Mouse (Mus musculus) CH12.LX (cell line): ENCODE measurements at regions not wholly inside any gene's neighbourhood (a gene's known extent, or its start where the extent isn't known, plus 50 kb on each side); places are given as distances from the start of the nearest gene placed in this dataset.

ENCODE experiments used
- DNase-seq: peaks from one replicate; pipeline ENCODE4 v3.0.0-alpha.2; 2013; ENCODE audit errors: extremely low read depth
- H3K27ac ChIP-seq: 2 replicates; pipeline ENCODE4 v1.5.1; 2012; ENCODE audit warnings: low read depth, mild to moderate bottlenecking, control low read depth, moderate library complexity; ENCODE audit not compliant: insufficient read depth
- H3K27me3 ChIP-seq: replicated peaks from 2 replicates; pipeline ENCODE3; 2012; ENCODE audit warnings: inconsistent platforms
- H3K36me3 ChIP-seq, 2 experiments: replicated peaks in 1 of 2; 2 replicates each; pipeline versions ENCODE3 to v1.6.1; 2012; ENCODE audit warnings: inconsistent platforms in 1 of 2, low read length in 1 of 2, mild to moderate bottlenecking in 1 of 2, mixed read lengths in 1 of 2, moderate library complexity in 1 of 2; ENCODE audit not compliant: control insufficient read depth in 1 of 2, insufficient read depth in 1 of 2
- H3K4me1 ChIP-seq, 2 experiments: 2 replicates each; pipeline ENCODE4 v1.6.1; 2012; ENCODE audit warnings: inconsistent platforms in 1 of 2, moderate library complexity in 1 of 2; ENCODE audit not compliant: insufficient read depth in 2 of 2, control insufficient read depth in 1 of 2
- H3K4me2 ChIP-seq: 2 replicates; pipeline ENCODE4 v1.6.1; 2012; ENCODE audit warnings: low read depth, mild to moderate bottlenecking, control low read depth; ENCODE audit not compliant: poor library complexity, insufficient read depth, severe bottlenecking
- H3K4me3 ChIP-seq, 3 experiments: fragments of 150-350 bp in 1 of 3; sonication (generic) in 1 of 3; replicated peaks in 1 of 3; 2 replicates each; pipeline versions ENCODE3 to v1.5.1; 2011 to 2012; ENCODE audit warnings: low read depth in 2 of 3, low read length in 2 of 3, mild to moderate bottlenecking in 2 of 3, moderate library complexity in 2 of 3, control low read depth in 1 of 3, improper control_type of control experiment in 1 of 3, inconsistent platforms in 1 of 3, mixed read lengths in 1 of 3; ENCODE audit not compliant: poor library complexity in 1 of 3
- H3K79me2 ChIP-seq: replicated peaks from 2 replicates; pipeline ENCODE4 v1.6.1; 2012; ENCODE audit warnings: mild to moderate bottlenecking, moderate library complexity; ENCODE audit not compliant: control insufficient read depth, poor library complexity, insufficient read depth, severe bottlenecking; ENCODE audit errors: extremely low read depth
- H3K9ac ChIP-seq: 2 replicates; pipeline ENCODE4 v1.6.1; 2012; ENCODE audit warnings: low read depth, mild to moderate bottlenecking, control low read depth, moderate library complexity; ENCODE audit not compliant: insufficient read depth
- H3K9me3 ChIP-seq: replicated peaks from 2 replicates; pipeline ENCODE3; 2012; ENCODE audit warnings: low read length, inconsistent platforms, mixed read lengths
- BHLHE40 ChIP-seq: IDR thresholded peaks from 2 replicates; pipeline ENCODE4 v1.6.1; 2011; ENCODE audit warnings: mild to moderate bottlenecking, low read depth, low read length, improper control_type of control experiment
- CTCF ChIP-seq, 2 experiments: IDR thresholded peaks in 1 of 2; conservative IDR thresholded peaks in 1 of 2; 2 replicates each; pipeline ENCODE4 v1.5.1; 2011 to 2012; ENCODE audit warnings: low read depth in 2 of 2, low read length in 2 of 2, improper control_type of control experiment in 1 of 2, inconsistent platforms in 1 of 2, mild to moderate bottlenecking in 1 of 2, moderate library complexity in 1 of 2
- E2F4 ChIP-seq: IDR thresholded peaks from 2 replicates; pipeline ENCODE4 v1.6.1; 2011; ENCODE audit warnings: low read depth, low read length, improper control_type of control experiment; ENCODE audit not compliant: insufficient replicate concordance
- HCFC1 ChIP-seq: IDR thresholded peaks from 2 replicates; pipeline ENCODE4 v1.6.1; 2012; ENCODE audit warnings: low read depth, mild to moderate bottlenecking, inconsistent platforms, low read length, improper control_type of control experiment
- IRF4 ChIP-seq: IDR thresholded peaks from 2 replicates; pipeline ENCODE4 v1.6.1; 2014; ENCODE audit warnings: low read depth, mild to moderate bottlenecking, inconsistent platforms, low read length, improper control_type of control experiment
- JUN ChIP-seq: IDR thresholded peaks from 2 replicates; pipeline ENCODE4 v1.6.1; 2011; ENCODE audit warnings: low read depth, mild to moderate bottlenecking, low read length, improper control_type of control experiment, moderate library complexity; ENCODE audit not compliant: insufficient read depth
- KAT2A ChIP-seq: IDR thresholded peaks from 2 replicates; pipeline ENCODE4 v1.6.1; 2012; ENCODE audit warnings: low read length, improper control_type of control experiment, inconsistent platforms; ENCODE audit not compliant: insufficient replicate concordance
- MAX ChIP-seq: IDR thresholded peaks from 2 replicates; pipeline ENCODE4 v1.6.1; 2011; ENCODE audit warnings: low read length, improper control_type of control experiment
- MYC ChIP-seq: IDR thresholded peaks from 2 replicates; pipeline ENCODE4 v1.6.1; 2011; ENCODE audit warnings: low read depth, mild to moderate bottlenecking, improper control_type of control experiment, low read length
- NELFE ChIP-seq: IDR thresholded peaks from 2 replicates; pipeline ENCODE4 v1.6.1; 2011; ENCODE audit warnings: low read depth, low read length, improper control_type of control experiment
- NRF1 ChIP-seq: IDR thresholded peaks from 2 replicates; pipeline ENCODE4 v1.6.1; 2014; ENCODE audit warnings: low read depth, mild to moderate bottlenecking, inconsistent platforms, low read length, improper control_type of control experiment, moderate library complexity
- POLR2A ChIP-seq: IDR thresholded peaks from 2 replicates; pipeline ENCODE4 v1.6.1; 2011; ENCODE audit warnings: low read depth, mild to moderate bottlenecking, improper control_type of control experiment, low read length
- POLR2AphosphoS2 ChIP-seq: IDR thresholded peaks from 2 replicates; pipeline ENCODE4 v1.6.1; 2011; ENCODE audit warnings: low read depth, low read length, improper control_type of control experiment
- RAD21 ChIP-seq: IDR thresholded peaks from 2 replicates; pipeline ENCODE4 v1.6.1; 2011; ENCODE audit warnings: low read depth, mild to moderate bottlenecking, low read length, improper control_type of control experiment, moderate library complexity
- RCOR1 ChIP-seq: conservative IDR thresholded peaks from 2 replicates; pipeline ENCODE4 v1.6.1; 2012; ENCODE audit warnings: low read depth, mild to moderate bottlenecking, inconsistent platforms, low read length, improper control_type of control experiment
- SIN3A ChIP-seq: IDR thresholded peaks from 2 replicates; pipeline ENCODE4 v1.6.1; 2012; ENCODE audit warnings: low read length, improper control_type of control experiment, inconsistent platforms
- SMC3 ChIP-seq: IDR thresholded peaks from 2 replicates; pipeline ENCODE4 v1.6.1; 2011; ENCODE audit warnings: low read depth, low read length, improper control_type of control experiment
- TBP ChIP-seq: conservative IDR thresholded peaks from 2 replicates; pipeline ENCODE4 v1.6.1; 2011; ENCODE audit warnings: low read depth, low read length, improper control_type of control experiment
- UBTF ChIP-seq: IDR thresholded peaks from 2 replicates; pipeline ENCODE4 v1.6.1; 2012; ENCODE audit warnings: low read depth, mild to moderate bottlenecking, inconsistent platforms, low read length, improper control_type of control experiment, moderate library complexity
- USF1 ChIP-seq: IDR thresholded peaks from 2 replicates; pipeline ENCODE4 v1.6.1; 2014; ENCODE audit warnings: low read depth, mild to moderate bottlenecking, inconsistent platforms, low read length, improper control_type of control experiment
- ZKSCAN1 ChIP-seq: IDR thresholded peaks from 2 replicates; pipeline ENCODE4 v1.6.1; 2012; ENCODE audit warnings: low read depth, inconsistent platforms, low read length, improper control_type of control experiment, borderline replicate concordance
- ZNF384 ChIP-seq: IDR thresholded peaks from 2 replicates; pipeline ENCODE4 v1.6.1; 2012; ENCODE audit warnings: low read depth, low read length, improper control_type of control experiment, inconsistent platforms
- dilution Hi-C: fragments of 300-500 bp; cut with MboI; formaldehyde crosslinking; loops from 2 replicates; pipeline ENCODE4 v1.14.3; 2020; ENCODE audit warnings: low sequenced_read_pairs; ENCODE audit not compliant: extremely low pct_unique_long_range_greater_than_20kb, extremely low pct_ligation_motif_present
- in situ Hi-C: fragments of 300-500 bp; cut with MboI; formaldehyde crosslinking; loops from 3 replicates; pipeline ENCODE4 v1.14.3; 2019; ENCODE audit warnings: low sequenced_read_pairs, low pct_ligation_motif_present, low pct_unique_long_range_greater_than_20kb, mixed read lengths

DNA sequence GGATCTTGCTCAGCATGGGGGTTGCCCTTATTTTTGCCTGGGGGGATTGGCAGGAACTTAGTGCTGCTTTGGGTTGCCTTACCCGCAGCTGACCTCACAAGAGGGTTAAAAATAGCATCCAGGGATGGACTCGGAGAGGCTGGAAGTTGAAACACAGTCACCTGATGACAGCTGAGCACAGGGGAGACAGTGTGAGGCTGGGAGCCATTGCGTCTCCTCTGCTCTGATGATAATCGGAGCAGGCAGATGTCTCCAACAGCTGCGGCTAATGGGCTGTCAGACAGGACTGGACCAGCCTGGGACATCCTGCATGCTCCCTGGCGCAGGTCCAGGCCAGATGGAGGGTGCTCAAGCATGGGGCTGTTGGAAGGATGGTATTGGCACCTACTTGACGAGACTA, 165.1 kb downstream of the 9530068E07Rik start:
- dilution Hi-C loops, result no loop called here
- H3K36me3 ChIP-seq, result no peaks in the 10 kb centered on the region
- TF ChIP-seq ZNF384, result no peak
- no peak for TF ChIP-seq NELFE
- TF ChIP-seq POLR2AphosphoS2, result no peak
- no peak for TF ChIP-seq USF1
- no peak for TF ChIP-seq MYC
- TF ChIP-seq SIN3A, result no peak
- no peak for TF ChIP-seq ZKSCAN1
- no peak for TF ChIP-seq NRF1
- TF ChIP-seq IRF4, result no peak
- no peak for TF ChIP-seq HCFC1
- no peak for TF ChIP-seq BHLHE40
- no peak for TF ChIP-seq POLR2A
- no peak for TF ChIP-seq MAX
- TF ChIP-seq JUN, result no peak
- no peaks in the 10 kb centered on the region for H3K79me2 ChIP-seq
- no peak for DNase-seq
- H3K27ac ChIP-seq, result no peak overlapping the region
- no peak overlapping the region for H3K9ac ChIP-seq
- in situ Hi-C loops, result no loop called here
- no peak overlapping the region for H3K4me3 ChIP-seq
- H3K9me3 ChIP-seq, result no peaks in the 10 kb centered on the region
- no peaks in the 10 kb centered on the region for H3K4me1 ChIP-seq
- H3K27me3 ChIP-seq, result peaks cover 80% of the 10 kb centered on the region
- H3K4me2 ChIP-seq, result no peak overlapping the region

DNA sequence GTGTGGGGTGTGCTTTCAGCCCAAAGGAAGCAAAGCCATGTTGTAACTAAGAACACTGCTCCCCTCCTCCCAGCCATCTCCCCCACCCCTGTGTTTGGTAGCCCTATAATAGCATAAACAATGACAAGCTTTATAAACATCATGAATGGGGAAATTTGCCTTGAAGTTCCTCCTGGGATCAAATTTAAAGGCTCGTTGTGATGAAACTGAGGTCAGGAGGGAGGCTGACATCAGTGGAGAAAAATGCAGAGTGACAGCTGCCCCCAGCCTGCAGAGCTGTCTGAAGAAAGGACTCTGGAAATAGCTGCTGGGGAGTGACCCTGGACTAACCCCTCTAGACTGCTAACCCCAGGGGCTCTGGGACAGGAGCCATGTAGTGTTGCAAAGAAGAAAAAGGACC, 169.2 kb downstream of the 9530068E07Rik start:
- no peak for DNase-seq
- Histone ChIP-seq H3K4me1 (peaks cover 0 to 3% of the 10 kb centered on the region in 2 experiments; a peak in 1 of 4 replicates), H3K79me2 (no peaks in the 10 kb centered on the region), H3K9me3 (no peaks in the 10 kb centered on the region), H3K4me2 (no peak overlapping the region), H3K4me3 (no peak overlapping the region), H3K36me3 (no peaks in the 10 kb centered on the region), H3K9ac (no peak overlapping the region), H3K27ac (no peak overlapping the region), H3K27me3 (peaks cover 74% of the 10 kb centered on the region)
- dilution Hi-C loops, result no loop called here
- in situ Hi-C loops, result no loop called here
- TF ChIP-seq CTCF (conservative IDR thresholded peaks at IDR 0.05 in 1 of 2, IDR thresholded peaks at IDR 0.05 in 1 of 2; ENCODE audit: low read depth in 2 of 2, low read length in 2 of 2), result no peak
- TF ChIP-seq KAT2A, result no peak
- no peak for TF ChIP-seq RAD21
- no peak for TF ChIP-seq IRF4
- TF ChIP-seq, all 38 proteins: peak for 0

DNA sequence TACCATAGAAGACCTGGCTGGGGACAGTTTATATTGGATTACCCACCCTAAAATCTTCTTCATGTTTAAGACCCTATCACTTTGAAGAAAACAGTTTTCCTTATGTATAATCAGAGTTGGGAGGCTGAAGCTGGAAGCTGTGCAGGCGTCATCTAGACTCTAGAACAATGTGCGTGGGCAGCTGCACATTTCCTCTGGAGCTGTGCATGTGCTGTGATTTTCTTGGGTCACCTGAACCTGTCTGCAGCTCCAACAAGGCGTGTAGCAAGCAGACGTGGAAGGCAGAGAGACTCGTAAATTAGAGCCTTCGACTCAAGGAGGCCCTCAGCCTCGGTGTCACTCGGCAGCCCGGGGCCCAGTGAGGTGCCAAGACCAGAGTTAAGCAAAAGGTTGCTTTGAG, 169.8 kb downstream of the 9530068E07Rik start:
- H3K79me2 ChIP-seq, result no peaks in the 10 kb centered on the region
- peaks cover 0 to 3% of the 10 kb centered on the region in 2 experiments; a peak in 1 of 4 replicates for H3K4me1 ChIP-seq
- H3K4me3 ChIP-seq, result no peak overlapping the region
- in situ Hi-C loops (no loop called here), dilution Hi-C loops (no loop called here)
- no peak overlapping the region for H3K4me2 ChIP-seq
- H3K9ac ChIP-seq, result no peak overlapping the region
- H3K27me3 ChIP-seq, result peaks cover 74% of the 10 kb centered on the region
- no peaks in the 10 kb centered on the region for H3K9me3 ChIP-seq
- TF ChIP-seq SIN3A (no peak), RCOR1 (no peak), E2F4 (no peak), TBP (no peak), POLR2A (no peak), SMC3 (no peak), JUN (no peak), HCFC1 (no peak), UBTF (no peak)
- DNase-seq, result no peak
- no peaks in the 10 kb centered on the region for H3K36me3 ChIP-seq
- H3K27ac ChIP-seq, result no peak overlapping the region
